Mouse (Mus musculus): Measurements from ENCODE around the gene Cyb5d1. TPM values are rescaled to one million over a fixed set of nuclear protein-coding genes. Genes with fewer than 3 reads are reported as not detected.

Gene Cyb5d1
- polyA plus RNA-seq, 1 experiment from 2014 or later, result 24.2 TPM

- DNase-seq (ENCODE audit: low spot score) (no peak), ATAC-seq (ENCODE audit: low read depth) (peak; percentile 28)
- 57% methylated on average over 10 of the region's 10 CpGs for WGBS
- Histone ChIP-seq H3K9me3 (ENCODE audit: control insufficient read depth, low read length) (no peaks in the 10 kb centered on the region), H3K27ac (replicated peaks; ENCODE audit: low read depth, low read length) (0 out of 2 replicates have a peak overlapping the region, but pooled peaks have one; percentile 15), H3K4me1 (ENCODE audit: control insufficient read depth, insufficient read depth, low read length) (peaks cover 4% of the 10 kb centered on the region; the same call in 1 of the 2 replicates), H3K4me2 (ENCODE audit: low read depth, low read length) (no peak overlapping the region), H3K36me3 (ENCODE audit: control insufficient read depth, insufficient read depth, low read length) (no peaks in the 10 kb centered on the region), H3K4me3 (ENCODE audit: low read depth, low read length) (no peak overlapping the region), H3K27me3 (replicated peaks; ENCODE audit: control insufficient read depth, insufficient read depth, low read length) (no peaks in the 10 kb centered on the region), H3K9ac (ENCODE audit: low read depth, low read length) (0 out of 2 replicates have a peak overlapping the region, but pooled peaks have one; percentile 9)
Observed at GRCm38 (mm10) chr11:69382478-69383105, 12.8 kb downstream of the Cyb5d1 start.

- DNase-seq (ENCODE audit: low spot score), result no peak
- no peak overlapping the region for H3K4me2 ChIP-seq (ENCODE audit: low read depth, low read length)
- 87% methylated on average over 6 of the region's 6 CpGs for WGBS
Observed at GRCm38 (mm10) chr11:69381356-69381755, 14.1 kb downstream of the Cyb5d1 start.

GRCm38 (mm10) chr11:69379600-69379999 lies 15.8 kb downstream of the Cyb5d1 start:
- no peak overlapping the region for H3K4me3 ChIP-seq (ENCODE audit: low read depth, low read length)
- H3K4me2 ChIP-seq (ENCODE audit: low read depth, low read length), result no peak overlapping the region
- no peak for DNase-seq (ENCODE audit: low spot score)
- ATAC-seq (ENCODE audit: low read depth), result no peak
- peaks cover 6% of the 10 kb centered on the region; the same call in 1 of the 2 replicates for H3K36me3 ChIP-seq (ENCODE audit: control insufficient read depth, insufficient read depth, low read length)
- peaks cover 4% of the 10 kb centered on the region; the same call in 1 of the 2 replicates for H3K4me1 ChIP-seq (ENCODE audit: control insufficient read depth, insufficient read depth, low read length)
- H3K9me3 ChIP-seq (ENCODE audit: control insufficient read depth, low read length), result no peaks in the 10 kb centered on the region
- H3K27me3 ChIP-seq (replicated peaks; ENCODE audit: control insufficient read depth, insufficient read depth, low read length), result no peaks in the 10 kb centered on the region
- WGBS, result 85% methylated on average over 3 of the region's 3 CpGs
- no peak overlapping the region for H3K9ac ChIP-seq (ENCODE audit: low read depth, low read length)
- no peak overlapping the region for H3K27ac ChIP-seq (replicated peaks; ENCODE audit: low read depth, low read length)

More at GRCm38 (mm10) chr11:69381356-69381755, 14.1 kb downstream of the Cyb5d1 start:
- Histone ChIP-seq H3K36me3 (ENCODE audit: control insufficient read depth, insufficient read depth, low read length) (peaks cover under 1% of the 10 kb centered on the region; the same call in 1 of the 2 replicates), H3K4me3 (ENCODE audit: low read depth, low read length) (no peak overlapping the region), H3K9me3 (ENCODE audit: control insufficient read depth, low read length) (no peaks in the 10 kb centered on the region), H3K9ac (ENCODE audit: low read depth, low read length) (no peak overlapping the region), H3K4me1 (ENCODE audit: control insufficient read depth, insufficient read depth, low read length) (peaks cover 4% of the 10 kb centered on the region; the same call in 1 of the 2 replicates), H3K27me3 (replicated peaks; ENCODE audit: control insufficient read depth, insufficient read depth, low read length) (no peaks in the 10 kb centered on the region), H3K27ac (replicated peaks; ENCODE audit: low read depth, low read length) (no peak overlapping the region)
- no peak for ATAC-seq (ENCODE audit: low read depth)

GRCm38 (mm10) chr11:69377766-69378165 lies 17.7 kb downstream of the Cyb5d1 start:
- H3K27me3 ChIP-seq (replicated peaks; ENCODE audit: control insufficient read depth, insufficient read depth, low read length), result no peaks in the 10 kb centered on the region
- ATAC-seq (ENCODE audit: low read depth) (no peak), DNase-seq (ENCODE audit: low spot score) (no peak)
- H3K9ac ChIP-seq (ENCODE audit: low read depth, low read length), result no peak overlapping the region
- WGBS, result 71% methylated on average over 3 of the region's 3 CpGs
- no peak overlapping the region for H3K4me3 ChIP-seq (ENCODE audit: low read depth, low read length)
- no peak overlapping the region for H3K27ac ChIP-seq (replicated peaks; ENCODE audit: low read depth, low read length)
- H3K4me2 ChIP-seq (ENCODE audit: low read depth, low read length), result no peak overlapping the region
- H3K9me3 ChIP-seq (ENCODE audit: control insufficient read depth, low read length), result no peaks in the 10 kb centered on the region
- H3K4me1 ChIP-seq (ENCODE audit: control insufficient read depth, insufficient read depth, low read length), result peaks cover 1% of the 10 kb centered on the region; the same call in 1 of the 2 replicates
- peaks cover 23% of the 10 kb centered on the region for H3K36me3 ChIP-seq (ENCODE audit: control insufficient read depth, insufficient read depth, low read length)

GRCm38 (mm10) chr11:69375646-69376045 lies 19.8 kb downstream of the Cyb5d1 start:
- Histone ChIP-seq H3K27ac (replicated peaks; ENCODE audit: low read depth, low read length) (no peak overlapping the region), H3K4me3 (ENCODE audit: low read depth, low read length) (no peak overlapping the region), H3K4me2 (ENCODE audit: low read depth, low read length) (no peak overlapping the region), H3K4me1 (ENCODE audit: control insufficient read depth, insufficient read depth, low read length) (peaks cover 15% of the 10 kb centered on the region), H3K27me3 (replicated peaks; ENCODE audit: control insufficient read depth, insufficient read depth, low read length) (no peaks in the 10 kb centered on the region), H3K9ac (ENCODE audit: low read depth, low read length) (no peak overlapping the region), H3K36me3 (ENCODE audit: control insufficient read depth, insufficient read depth, low read length) (peaks cover 27% of the 10 kb centered on the region), H3K9me3 (ENCODE audit: control insufficient read depth, low read length) (no peaks in the 10 kb centered on the region)
- no peak for DNase-seq (ENCODE audit: low spot score)
- 82% methylated on average over 4 of the region's 4 CpGs for WGBS
- ATAC-seq (ENCODE audit: low read depth), result no peak

GRCm38 (mm10) chr11:69373223-69373965 lies 22.0 kb downstream of the Cyb5d1 start:
- WGBS, result 92% methylated on average over 16 of the region's 16 CpGs
- no peaks in the 10 kb centered on the region for H3K27me3 ChIP-seq (replicated peaks; ENCODE audit: control insufficient read depth, insufficient read depth, low read length)
- H3K4me1 ChIP-seq (ENCODE audit: control insufficient read depth, insufficient read depth, low read length), result peaks cover 18% of the 10 kb centered on the region
- H3K27ac ChIP-seq (replicated peaks; ENCODE audit: low read depth, low read length), result no peak overlapping the region
- H3K4me3 ChIP-seq (ENCODE audit: low read depth, low read length), result no peak overlapping the region
- H3K9me3 ChIP-seq (ENCODE audit: control insufficient read depth, low read length), result no peaks in the 10 kb centered on the region
- H3K4me2 ChIP-seq (ENCODE audit: low read depth, low read length), result no peak overlapping the region
- peaks cover 27% of the 10 kb centered on the region for H3K36me3 ChIP-seq (ENCODE audit: control insufficient read depth, insufficient read depth, low read length)
- ATAC-seq (ENCODE audit: low read depth) (no peak), DNase-seq (ENCODE audit: low spot score) (no peak)
- no peak overlapping the region for H3K9ac ChIP-seq (ENCODE audit: low read depth, low read length)

GRCm38 (mm10) chr11:69372780-69373170 lies 22.7 kb downstream of the Cyb5d1 start:
- H3K9ac ChIP-seq (ENCODE audit: low read depth, low read length), result no peak overlapping the region
- H3K36me3 ChIP-seq (ENCODE audit: control insufficient read depth, insufficient read depth, low read length), result peaks cover 27% of the 10 kb centered on the region
- no peak for DNase-seq (ENCODE audit: low spot score)
- H3K27ac ChIP-seq (replicated peaks; ENCODE audit: low read depth, low read length), result 0 out of 2 replicates have a peak overlapping the region, but pooled peaks have one; percentile 100
- no peaks in the 10 kb centered on the region for H3K9me3 ChIP-seq (ENCODE audit: control insufficient read depth, low read length)
- H3K27me3 ChIP-seq (replicated peaks; ENCODE audit: control insufficient read depth, insufficient read depth, low read length), result no peaks in the 10 kb centered on the region
- peaks cover 18% of the 10 kb centered on the region for H3K4me1 ChIP-seq (ENCODE audit: control insufficient read depth, insufficient read depth, low read length)
- 59% methylated on average over 3 of the region's 3 CpGs for WGBS
- no peak overlapping the region for H3K4me3 ChIP-seq (ENCODE audit: low read depth, low read length)
- no peak overlapping the region for H3K4me2 ChIP-seq (ENCODE audit: low read depth, low read length)
- no peak for ATAC-seq (ENCODE audit: low read depth)

- H3K27me3 ChIP-seq (replicated peaks; ENCODE audit: control insufficient read depth, insufficient read depth, low read length), result no peaks in the 10 kb centered on the region
- H3K27ac ChIP-seq (replicated peaks; ENCODE audit: low read depth, low read length), result peak overlapping the region; percentile 100
- DNase-seq (ENCODE audit: low spot score) (no peak), ATAC-seq (ENCODE audit: low read depth) (no peak)
- peak overlapping the region; percentile 47; the same call in 1 of the 2 replicates for H3K9ac ChIP-seq (ENCODE audit: low read depth, low read length)
- H3K36me3 ChIP-seq (ENCODE audit: control insufficient read depth, insufficient read depth, low read length), result peaks cover 27% of the 10 kb centered on the region
- peaks cover 18% of the 10 kb centered on the region for H3K4me1 ChIP-seq (ENCODE audit: control insufficient read depth, insufficient read depth, low read length)
- H3K4me3 ChIP-seq (ENCODE audit: low read depth, low read length), result no peak overlapping the region
- WGBS, result 46% methylated on average over 12 of the region's 12 CpGs
- no peaks in the 10 kb centered on the region for H3K9me3 ChIP-seq (ENCODE audit: control insufficient read depth, low read length)
- peak overlapping the region; percentile 41; the same call in 1 of the 2 replicates for H3K4me2 ChIP-seq (ENCODE audit: low read depth, low read length)
Observed at GRCm38 (mm10) chr11:69372056-69372779, 23.2 kb downstream of the Cyb5d1 start.

Data from embryonic facial prominence, embryonic 14.5 days (tissue).